Mouse (Mus musculus) liver, embryonic 16.5 days (tissue): ENCODE measurements around the gene Stum. TPM values are rescaled to one million over a fixed set of nuclear protein-coding genes. Genes with fewer than 3 reads are reported as not detected.

Source experiments
- polyA plus RNA-seq: library from polyadenylated mRNA; unstranded; fragments of >200 nt; fragmentation: Nextera tagmentation; extraction: Ambion mirVana; gene quantifications from 2 replicates; pipeline ENCODE4 v1.2.1, GENCODE M21; 2015

The Stum gene
- polyA plus RNA-seq, 1 experiment from 2014 or later = not detected

Other genes with a start within 250 kb of the Stum start
- gene Psen2, start 220.1 kb downstream of the Stum start, polyA plus RNA-seq = 32.2 and 37.0 TPM in 2 replicates
- gene Itpkb, start 153.0 kb downstream of the Stum start, polyA plus RNA-seq = 1.2 and 1.4 TPM in 2 replicates
- 51.3 and 52.0 TPM in 2 replicates for gene Parp1, start 85.4 kb upstream of the Stum start, polyA plus RNA-seq
- gene Lin9, start 157.6 kb upstream of the Stum start, polyA plus RNA-seq = 9.5 and 11.4 TPM in 2 replicates
- 0.18 and 0.27 TPM in 2 replicates for gene Mixl1, start 213.5 kb upstream of the Stum start, polyA plus RNA-seq
- gene Acbd3, start 242.5 kb upstream of the Stum start, polyA plus RNA-seq = 8.1 and 8.4 TPM in 2 replicates